Mouse (Mus musculus) neural tube, embryonic 14.5 days (tissue): ENCODE measurements around the gene Maml3. TPM values are rescaled to one million over a fixed set of nuclear protein-coding genes. Genes with fewer than 3 reads are reported as not detected.
A peak's percentile ranks its signal among the peaks of the same experiment; 100 is the strongest.

Source experiments
- ATAC-seq: fragments of 200-750 bp; cut with Nextera tagmentation; 2 replicates; pipeline ENCODE4 v1.8.0; 2017; ENCODE audit warnings: low read depth, mild to moderate bottlenecking, moderate TSS enrichment, moderate library complexity
- H3K27ac ChIP-seq: fragments of 300-500 bp; sonication (generic); 2 replicates; pipeline ENCODE4 v1.5.1; 2014; ENCODE audit warnings: low read depth, mild to moderate bottlenecking, control low read depth, low read length, moderate library complexity, mixed read lengths
- H3K27me3 ChIP-seq: fragments of 300-500 bp; sonication (generic); 2 replicates; pipeline ENCODE4 v1.6.1; 2014; ENCODE audit warnings: low read length; ENCODE audit not compliant: control insufficient read depth, insufficient read depth
- H3K36me3 ChIP-seq: fragments of 300-500 bp; sonication (generic); 2 replicates; pipeline ENCODE4 v1.6.1; 2014; ENCODE audit warnings: low read length, mixed read lengths; ENCODE audit not compliant: control insufficient read depth, insufficient read depth
- H3K4me1 ChIP-seq: fragments of 300-500 bp; sonication (generic); 2 replicates; pipeline ENCODE4 v1.6.1; 2014; ENCODE audit warnings: low read length; ENCODE audit not compliant: control insufficient read depth, insufficient read depth
- H3K4me2 ChIP-seq: fragments of 300-500 bp; sonication (generic); 2 replicates; pipeline ENCODE4 v1.6.1; 2014; ENCODE audit warnings: mild to moderate bottlenecking, low read depth, low read length, control low read depth
- H3K4me3 ChIP-seq: fragments of 300-500 bp; sonication (generic); 2 replicates; pipeline ENCODE4 v1.5.1; 2014; ENCODE audit warnings: low read depth, low read length, control low read depth, mixed read lengths
- H3K9ac ChIP-seq: fragments of 300-500 bp; sonication (generic); replicated peaks from 2 replicates; pipeline ENCODE4 v1.6.1; 2014; ENCODE audit warnings: low read depth, mild to moderate bottlenecking, control low read depth, low read length, mixed read lengths
- H3K9me3 ChIP-seq: fragments of 300-500 bp; sonication (generic); 2 replicates; pipeline ENCODE4 v1.6.1; 2016; ENCODE audit warnings: low read length; ENCODE audit not compliant: control insufficient read depth
- WGBS: fragments of 180-500 bp; shearing (Covaris S2); extraction: QIAGEN DNeasy Blood & Tissue Kit; methylation state at CpG from one replicate; pipeline ENCODE4 v1.1.7; 2014; 5-methylcytosine and 5-hydroxymethylcytosine counted together
- polyA plus RNA-seq: library from polyadenylated mRNA; unstranded; fragments of >200 nt; fragmentation: Nextera tagmentation; extraction: Ambion mirVana; gene quantifications from 2 replicates; pipeline ENCODE4 v1.2.1, GENCODE M21; 2014

Maml3 gene
- polyA plus RNA-seq, 1 experiment from 2014 or later: 8.2 TPM

GRCm38 (mm10) chr3:51661880-51662550 is 442.9 kb downstream of the Maml3 start:
- no peak overlapping the region for H3K4me2 ChIP-seq
- H3K4me1 ChIP-seq: no peaks in the 10 kb centered on the region
- H3K9me3 ChIP-seq: no peaks in the 10 kb centered on the region
- WGBS: 83% methylated on average over 11 of the region's 11 CpGs
- H3K4me3 ChIP-seq: no peak overlapping the region
- no peak overlapping the region for H3K27ac ChIP-seq
- H3K36me3 ChIP-seq: no peaks in the 10 kb centered on the region
- no peak overlapping the region for H3K9ac ChIP-seq
- H3K27me3 ChIP-seq: no peaks in the 10 kb centered on the region
- no peak for ATAC-seq

- no peaks in the 10 kb centered on the region for H3K9me3 ChIP-seq
- no peaks in the 10 kb centered on the region for H3K27me3 ChIP-seq
- H3K4me3 ChIP-seq: no peak overlapping the region
- ATAC-seq: no peak
- H3K9ac ChIP-seq: no peak overlapping the region
- H3K36me3 ChIP-seq: no peaks in the 10 kb centered on the region
- no peaks in the 10 kb centered on the region for H3K4me1 ChIP-seq
- 52% methylated on average over 5 of the region's 5 CpGs for WGBS
- H3K27ac ChIP-seq: no peak overlapping the region
- no peak overlapping the region for H3K4me2 ChIP-seq
Measured at GRCm38 (mm10) chr3:51661376-51661775, 443.5 kb downstream of the Maml3 start.

GRCm38 (mm10) chr3:51660821-51661276 is 444.0 kb downstream of the Maml3 start:
- Histone ChIP-seq H3K9ac (no peak overlapping the region), H3K4me3 (no peak overlapping the region), H3K4me2 (no peak overlapping the region), H3K36me3 (no peaks in the 10 kb centered on the region), H3K9me3 (no peaks in the 10 kb centered on the region), H3K4me1 (no peaks in the 10 kb centered on the region), H3K27me3 (no peaks in the 10 kb centered on the region), H3K27ac (no peak overlapping the region)
- no peak for ATAC-seq
- whole genome bisulfite sequencing: 86% methylated on average over 3 of the region's 3 CpGs

- no peaks in the 10 kb centered on the region for H3K27me3 ChIP-seq
- ATAC-seq: no peak
- H3K9ac ChIP-seq: no peak within 1 kb of the TSS
- H3K36me3 ChIP-seq: no peaks in the 10 kb centered on the region
- WGBS: 50% methylated on average over 4 of the region's 4 CpGs
- H3K4me1 ChIP-seq: no peaks in the 10 kb centered on the region
- H3K27ac ChIP-seq: no peak within 1 kb of the TSS
- H3K9me3 ChIP-seq: no peaks in the 10 kb centered on the region
- H3K4me3 ChIP-seq: no peak within 1 kb of the TSS
- H3K4me2 ChIP-seq: no peak within 1 kb of the TSS
Measured at GRCm38 (mm10) chr3:51660060-51660459, 444.8 kb downstream of the Maml3 start, which contains the start of gene Mgst2. Gene Mgst2, plus strand, starts transcription at chr3:51660360.

- ATAC-seq: no peak
- 83% methylated on average over 5 of the region's 5 CpGs for WGBS
- Histone ChIP-seq H3K36me3 (no peaks in the 10 kb centered on the region), H3K4me2 (no peak overlapping the region), H3K27me3 (no peaks in the 10 kb centered on the region), H3K27ac (no peak overlapping the region), H3K4me1 (no peaks in the 10 kb centered on the region), H3K4me3 (no peak overlapping the region), H3K9ac (no peak overlapping the region), H3K9me3 (no peaks in the 10 kb centered on the region)
Measured at GRCm38 (mm10) chr3:51659415-51659814, 445.5 kb downstream of the Maml3 start.

GRCm38 (mm10) chr3:51654303-51655055 is 450.4 kb downstream of the Maml3 start:
- ATAC-seq: no peak
- H3K4me1 ChIP-seq: peaks cover 6% of the 10 kb centered on the region; the same call in 1 of the 2 replicates
- H3K27me3 ChIP-seq: no peaks in the 10 kb centered on the region
- H3K4me3 ChIP-seq: no peak overlapping the region
- WGBS: 85% methylated on average over 6 of the region's 6 CpGs
- no peak overlapping the region for H3K4me2 ChIP-seq
- H3K9me3 ChIP-seq: no peaks in the 10 kb centered on the region
- no peaks in the 10 kb centered on the region for H3K36me3 ChIP-seq
- no peak overlapping the region for H3K27ac ChIP-seq
- H3K9ac ChIP-seq: no peak overlapping the region

- H3K4me3 ChIP-seq: no peak overlapping the region
- no peak overlapping the region for H3K27ac ChIP-seq
- H3K9me3 ChIP-seq: no peaks in the 10 kb centered on the region
- H3K9ac ChIP-seq: no peak overlapping the region
- WGBS: 4% methylated on average over 8 of the region's 9 CpGs
- no peaks in the 10 kb centered on the region for H3K27me3 ChIP-seq
- H3K4me1 ChIP-seq: peaks cover 6% of the 10 kb centered on the region; the same call in 1 of the 2 replicates
- no peak for ATAC-seq
- H3K4me2 ChIP-seq: peak overlapping the region; percentile 29; the same call in 1 of the 2 replicates
- H3K36me3 ChIP-seq: no peaks in the 10 kb centered on the region
Measured at GRCm38 (mm10) chr3:51652701-51653100, 452.2 kb downstream of the Maml3 start.

- peak; percentile 48; the same call in 1 of the 2 replicates for ATAC-seq
- 2% methylated on average over 9 of the region's 9 CpGs for WGBS
- Histone ChIP-seq H3K4me2 (peak overlapping the region; percentile 29; the same call in 1 of the 2 replicates), H3K4me3 (no peak overlapping the region), H3K27ac (no peak overlapping the region), H3K9ac (no peak overlapping the region), H3K4me1 (peaks cover 6% of the 10 kb centered on the region; the same call in 1 of the 2 replicates), H3K9me3 (no peaks in the 10 kb centered on the region), H3K27me3 (no peaks in the 10 kb centered on the region), H3K36me3 (no peaks in the 10 kb centered on the region)
Measured at GRCm38 (mm10) chr3:51652292-51652691, 452.6 kb downstream of the Maml3 start.

GRCm38 (mm10) chr3:51651149-51651548 is 453.7 kb downstream of the Maml3 start:
- H3K4me3 ChIP-seq: no peak overlapping the region
- H3K9me3 ChIP-seq: no peaks in the 10 kb centered on the region
- H3K9ac ChIP-seq: no peak overlapping the region
- H3K4me2 ChIP-seq: no peak overlapping the region
- peaks cover 6% of the 10 kb centered on the region; the same call in 1 of the 2 replicates for H3K4me1 ChIP-seq
- H3K27me3 ChIP-seq: no peaks in the 10 kb centered on the region
- H3K27ac ChIP-seq: no peak overlapping the region
- ATAC-seq: peak; percentile 65
- no peaks in the 10 kb centered on the region for H3K36me3 ChIP-seq
- WGBS: 75% methylated on average over 2 of the region's 2 CpGs
